Mouse (Mus musculus) MEL (cell line): ENCODE data around the gene Dmtf1.

Source experiments
- BHLHE40 ChIP-seq: IDR thresholded peaks from 2 replicates; pipeline ENCODE4 v1.6.1; 2012; ENCODE audit warnings: low read depth, mild to moderate bottlenecking, inconsistent platforms, low read length, improper control_type of control experiment, borderline replicate concordance
- CTCF ChIP-seq, 3 experiments: IDR thresholded peaks in 2 of 3; conservative IDR thresholded peaks in 1 of 3; 2 replicates each; pipeline ENCODE4 v1.5.1; 2011 to 2012; ENCODE audit warnings: low read length in 3 of 3, low read depth in 2 of 3, mild to moderate bottlenecking in 2 of 3, improper control_type of control experiment in 1 of 3, inconsistent platforms in 1 of 3, mixed read lengths in 1 of 3, moderate library complexity in 1 of 3; ENCODE audit not compliant: control insufficient read depth in 1 of 3, insufficient read depth in 1 of 3, poor library complexity in 1 of 3, severe bottlenecking in 1 of 3
- ELF1 ChIP-seq: IDR thresholded peaks from 2 replicates; pipeline ENCODE4 v1.6.1; 2014; ENCODE audit warnings: low read depth, mild to moderate bottlenecking, inconsistent platforms, low read length, improper control_type of control experiment, moderate library complexity
- ETS1 ChIP-seq: IDR thresholded peaks from 2 replicates; pipeline ENCODE4 v1.6.1; 2012; ENCODE audit warnings: low read depth, mild to moderate bottlenecking, inconsistent platforms, low read length, improper control_type of control experiment, moderate library complexity
- GATA1 ChIP-seq: IDR thresholded peaks from 2 replicates; pipeline ENCODE4 v1.6.1; 2011; ENCODE audit warnings: low read depth, low read length, improper control_type of control experiment
- KAT2A ChIP-seq: conservative IDR thresholded peaks from 2 replicates; pipeline ENCODE4 v1.6.1; 2012; ENCODE audit warnings: low read depth, low read length, improper control_type of control experiment, inconsistent platforms
- MEF2A ChIP-seq: IDR thresholded peaks from 2 replicates; pipeline ENCODE4 v1.6.1; 2014; ENCODE audit warnings: low read depth, mild to moderate bottlenecking, inconsistent platforms, low read length, improper control_type of control experiment; ENCODE audit not compliant: poor library complexity, insufficient replicate concordance, severe bottlenecking; ENCODE audit errors: extremely low read depth
- MYB ChIP-seq: IDR thresholded peaks from 2 replicates; pipeline ENCODE4 v1.6.1; 2011; ENCODE audit warnings: mild to moderate bottlenecking, low read depth, low read length, improper control_type of control experiment
- POLR2A ChIP-seq, 2 experiments: IDR thresholded peaks; 2 replicates each; pipeline ENCODE4 v1.6.1; 2011 to 2012; ENCODE audit warnings: low read length in 2 of 2, mild to moderate bottlenecking in 2 of 2, control low read depth in 1 of 2, improper control_type of control experiment in 1 of 2, low read depth in 1 of 2, moderate library complexity in 1 of 2; ENCODE audit not compliant: control insufficient read depth in 1 of 2, insufficient read depth in 1 of 2, poor library complexity in 1 of 2
- POLR2AphosphoS5 ChIP-seq: IDR thresholded peaks from 2 replicates; pipeline ENCODE4 v1.6.1; 2012; ENCODE audit warnings: low read depth, borderline replicate concordance, mild to moderate bottlenecking, inconsistent platforms, low read length, moderate library complexity, mixed read lengths
- SMC3 ChIP-seq: IDR thresholded peaks from 2 replicates; pipeline ENCODE4 v1.6.1; 2011; ENCODE audit warnings: low read depth, low read length, improper control_type of control experiment
- USF1 ChIP-seq: IDR thresholded peaks from 2 replicates; pipeline ENCODE4 v1.6.1; 2014; ENCODE audit warnings: low read depth, mild to moderate bottlenecking, inconsistent platforms, low read length, improper control_type of control experiment, moderate library complexity
- USF2 ChIP-seq, 2 experiments: IDR thresholded peaks; 2 replicates each; pipeline ENCODE4 v1.6.1; 2011 to 2012; ENCODE audit warnings: improper control_type of control experiment in 2 of 2, low read length in 2 of 2, borderline replicate concordance in 1 of 2, inconsistent platforms in 1 of 2, low read depth in 1 of 2, mild to moderate bottlenecking in 1 of 2; ENCODE audit not compliant: insufficient read depth in 1 of 2
- ZKSCAN1 ChIP-seq: IDR thresholded peaks from 2 replicates; pipeline ENCODE4 v1.6.1; 2012; ENCODE audit warnings: low read depth, mild to moderate bottlenecking, inconsistent platforms, low read length, improper control_type of control experiment, moderate library complexity

DNA sequence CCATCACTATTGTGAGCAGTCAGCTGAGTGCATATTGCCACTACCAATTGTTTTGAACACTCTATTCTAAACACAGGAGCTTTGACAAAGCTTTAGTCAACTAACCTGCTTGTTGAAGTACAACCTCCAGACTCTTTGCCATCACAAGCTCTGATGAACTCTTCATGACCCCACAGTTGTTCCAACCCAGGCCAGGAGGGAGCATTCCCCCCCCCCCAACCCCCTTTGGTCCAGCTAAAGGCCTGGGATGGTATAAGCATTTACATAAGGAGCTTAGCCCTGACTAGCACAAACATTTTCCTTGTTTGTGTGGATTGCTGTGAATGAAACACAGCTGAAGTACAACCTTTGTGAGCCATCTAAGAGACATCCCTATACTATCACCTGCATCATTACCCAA, 4.8 kb downstream of the Dmtf1 start:
- TF ChIP-seq POLR2AphosphoS5 (no peak), CTCF (IDR thresholded peaks at IDR 0.05 in 2 of 3, conservative IDR thresholded peaks at IDR 0.05 in 1 of 3; ENCODE audit: control insufficient read depth in 1 of 3, insufficient read depth in 1 of 3, low read depth in 2 of 3, low read length in 3 of 3, poor library complexity in 1 of 3, severe bottlenecking in 1 of 3) (no peak), ZKSCAN1 (no peak), MYB (no peak), KAT2A (no peak), USF2 (IDR thresholded peaks at IDR 0.05; ENCODE audit: borderline replicate concordance in 1 of 2, insufficient read depth in 1 of 2, low read depth in 1 of 2, low read length in 2 of 2) (no peak), GATA1 (no peak), ELF1 (no peak), USF1 (no peak), MEF2A (no peak), SMC3 (no peak), ETS1 (no peak), POLR2A (IDR thresholded peaks at IDR 0.05; ENCODE audit: control insufficient read depth in 1 of 2, insufficient read depth in 1 of 2, low read depth in 1 of 2, low read length in 2 of 2, poor library complexity in 1 of 2) (no peak), BHLHE40 (no peak)
